Comparison of ENCODE assay signal across 11 mouse cellular contexts in genomic region chr16:55754092-55754763, GRCm38 (mm10).
A peak's percentile ranks its signal among the peaks of the same experiment; 100 is the strongest.
DNase-seq lines count a peak whose midpoint lies in the region; ATAC-seq and TF ChIP-seq lines count a peak whose summit lies in the region.
"Had no signal": no experiment of that assay in that cellular context is flagged by ENCODE, and none has a peak within 500 bp of the region (broad histone marks: within the 10 kb centered on the region; RNA-seq: fewer than 3 reads in every experiment).

No protein-coding gene starts in this region.

- 81% methylated on average over 14 of the region's 14 CpGs for WGBS in small intestine, adult 2 months
- WGBS in hindbrain, postnatal 0 days, result 92% methylated on average over 14 of the region's 14 CpGs

- peak overlapping the region; percentile 79 for H3K27ac ChIP-seq in embryonic fibroblast, embryonic 13.5 days (ENCODE audit: insufficient read depth, low read length)
- H3K27ac ChIP-seq in small intestine, adult 2 months (ENCODE audit: insufficient read depth, low read depth, low read length), result peak overlapping the region; percentile 7; the same call in 1 of the 2 replicates
- H3K27ac ChIP-seq in hindbrain, postnatal 0 days, result no peak overlapping the region
- H3K27ac ChIP-seq: layer of hippocampus, adult 2 months; lung, embryonic 15.5 days had no signal

- DNase-seq in frontal cortex, postnatal 10 days (ENCODE audit: low spot score in 2 of 2), result no peak
- DNase-seq in spleen, postnatal 36 days (ENCODE audit: low spot score in 2 of 2), result peak; percentile 38 to 54
- no peak for DNase-seq in spleen, postnatal 14 days (ENCODE audit: low spot score in 2 of 2)
- no peak for DNase-seq in hindbrain, postnatal 0 days (ENCODE audit: low spot score)
- no peak for DNase-seq in right cerebral cortex, postnatal 25 days

- TF ChIP-seq POLR2A in embryonic fibroblast, embryonic 13.5 days (IDR thresholded peaks at IDR 0.05; ENCODE audit: low read depth, low read length), result no peak
- TF ChIP-seq POLR2A in small intestine, adult 2 months (IDR thresholded peaks at IDR 0.05; ENCODE audit: low read depth, low read length), result no peak

- no peak overlapping the region for H3K4me2 ChIP-seq in hindbrain, postnatal 0 days (ENCODE audit: low read depth, low read length)
- H3K4me2 ChIP-seq: lung, embryonic 15.5 days had no signal

- H3K36me3 ChIP-seq in small intestine, adult 2 months (ENCODE audit: control insufficient read depth, insufficient read depth, low read length), result no peaks in the 10 kb centered on the region
- H3K36me3 ChIP-seq in hindbrain, postnatal 0 days (ENCODE audit: insufficient read depth, low read length), result no peaks in the 10 kb centered on the region
- H3K36me3 ChIP-seq: lung, embryonic 15.5 days had no signal

- no peaks in the 10 kb centered on the region for H3K9me3 ChIP-seq in hindbrain, postnatal 0 days (ENCODE audit: low read length)
- H3K9me3 ChIP-seq: lung, embryonic 15.5 days had no signal

- no peak overlapping the region for H3K9ac ChIP-seq in hindbrain, postnatal 0 days (replicated peaks; ENCODE audit: low read length)
- H3K9ac ChIP-seq: lung, embryonic 15.5 days had no signal

- no peaks in the 10 kb centered on the region for H3K27me3 ChIP-seq in small intestine, adult 2 months (ENCODE audit: control insufficient read depth, insufficient read depth, low read length)
- H3K27me3 ChIP-seq in hindbrain, postnatal 0 days (ENCODE audit: insufficient read depth, low read length), result no peaks in the 10 kb centered on the region
- H3K27me3 ChIP-seq: lung, embryonic 15.5 days had no signal

- H3K4me1 ChIP-seq in embryonic fibroblast, embryonic 13.5 days (ENCODE audit: control insufficient read depth, insufficient read depth, low read length), result peaks cover 5% of the 10 kb centered on the region
- peaks cover 14% of the 10 kb centered on the region; the same call in 1 of the 2 replicates for H3K4me1 ChIP-seq in small intestine, adult 2 months (ENCODE audit: control insufficient read depth, insufficient read depth, insufficient read length, low read length)
- no peaks in the 10 kb centered on the region for H3K4me1 ChIP-seq in hindbrain, postnatal 0 days (ENCODE audit: insufficient read depth, low read length)

- TF ChIP-seq CTCF in embryonic fibroblast, embryonic 13.5 days (IDR thresholded peaks at IDR 0.05; ENCODE audit: borderline replicate concordance, insufficient read depth, low read length), result no peak
- no peak for TF ChIP-seq CTCF in small intestine, adult 2 months (IDR thresholded peaks at IDR 0.05; ENCODE audit: extremely low read depth, insufficient read length, insufficient replicate concordance, low read depth, low read length)
- TF ChIP-seq CTCF in hindbrain, postnatal 0 days (IDR thresholded peaks at IDR 0.05; ENCODE audit: low read depth), result no peak

- ATAC-seq in frontal cortex, adult (ENCODE audit: low TSS enrichment), result peak; percentile 89
- no peak for ATAC-seq in hindbrain, postnatal 0 days

- no peak overlapping the region for H3K4me3 ChIP-seq in embryonic fibroblast, embryonic 13.5 days (ENCODE audit: insufficient read depth, low read length)
- H3K4me3 ChIP-seq in small intestine, adult 2 months (ENCODE audit: low read depth, low read length), result no peak overlapping the region
- no peak overlapping the region for H3K4me3 ChIP-seq in hindbrain, postnatal 0 days (ENCODE audit: low read length)
- H3K4me3 ChIP-seq: erythroblast, embryonic 14.5 days; layer of hippocampus, adult 2 months; lung, embryonic 15.5 days had no signal

Comparison
In these comparisons a context has a peak if more than half of its experiments do, and no peak if none do; other contexts are left out.
1. DNase-seq: peak in spleen, postnatal 36 days (2 of 2); none in frontal cortex, postnatal 10 days (0 of 2), spleen, postnatal 14 days (0 of 2), hindbrain, postnatal 0 days (single experiment) and right cerebral cortex, postnatal 25 days (single experiment).